Mouse (Mus musculus) forebrain, embryonic 14.5 days (tissue): ENCODE measurements around the gene AL607142.1. TPM values are rescaled to one million over a fixed set of nuclear protein-coding genes. Genes with fewer than 3 reads are reported as not detected.
A peak's percentile ranks its signal among the peaks of the same experiment; 100 is the strongest.

Experiments used
- ATAC-seq: fragments of 200-750 bp; cut with Nextera tagmentation; 2 replicates; pipeline ENCODE4 v1.8.0; 2017; ENCODE audit warnings: mild to moderate bottlenecking, moderate library complexity
- DNase-seq: peaks from one replicate; pipeline ENCODE4 v3.0.0-alpha.2; 2015; ENCODE audit warnings: low spot score
- H3K27ac ChIP-seq: fragments of 300-500 bp; sonication (generic); 2 replicates; pipeline ENCODE4 v1.5.1; 2014; ENCODE audit warnings: low read depth, mild to moderate bottlenecking, control low read depth, low read length, moderate library complexity
- H3K27me3 ChIP-seq: fragments of 300-500 bp; sonication (generic); replicated peaks from 2 replicates; pipeline ENCODE4 v1.6.1; 2014; ENCODE audit warnings: low read length, control low read depth, mixed read lengths; ENCODE audit not compliant: control insufficient read depth, insufficient read depth
- H3K36me3 ChIP-seq: fragments of 300-500 bp; sonication (generic); 2 replicates; pipeline ENCODE4 v1.6.1; 2014; ENCODE audit warnings: low read length, control low read depth; ENCODE audit not compliant: control insufficient read depth, insufficient read depth
- H3K4me1 ChIP-seq: fragments of 300-500 bp; sonication (generic); 2 replicates; pipeline ENCODE4 v1.6.1; 2014; ENCODE audit warnings: antibody characterized with exemption, low read length, control low read depth; ENCODE audit not compliant: control insufficient read depth, insufficient read depth
- H3K4me2 ChIP-seq: fragments of 300-500 bp; sonication (generic); 2 replicates; pipeline ENCODE4 v1.6.1; 2014; ENCODE audit warnings: mild to moderate bottlenecking, control low read depth, low read length
- H3K4me3 ChIP-seq: fragments of 300-500 bp; sonication (generic); 2 replicates; pipeline ENCODE4 v1.5.1; 2014; ENCODE audit warnings: low read depth, low read length, control low read depth
- H3K9ac ChIP-seq: fragments of 300-500 bp; sonication (generic); 2 replicates; pipeline ENCODE4 v1.6.1; 2014; ENCODE audit warnings: mild to moderate bottlenecking, low read length, control low read depth, moderate library complexity
- H3K9me3 ChIP-seq: fragments of 300-500 bp; sonication (generic); replicated peaks from 2 replicates; pipeline ENCODE4 v1.6.1; 2016; ENCODE audit warnings: low read length, control low read depth, mixed read lengths; ENCODE audit not compliant: control insufficient read depth
- WGBS: fragments of 180-500 bp; shearing (Covaris S2); extraction: QIAGEN DNeasy Blood & Tissue Kit; methylation state at CpG from one replicate; pipeline ENCODE4 v1.1.7; 2014; 5-methylcytosine and 5-hydroxymethylcytosine counted together
- polyA plus RNA-seq: library from polyadenylated mRNA; unstranded; fragments of >200 nt; fragmentation: Nextera tagmentation; extraction: Ambion mirVana; gene quantifications from 2 replicates; pipeline ENCODE4 v1.2.1, GENCODE M21; 2014

AL607142.1 gene
- polyA plus RNA-seq, 1 experiment from 2014 or later = not detected

DNA sequence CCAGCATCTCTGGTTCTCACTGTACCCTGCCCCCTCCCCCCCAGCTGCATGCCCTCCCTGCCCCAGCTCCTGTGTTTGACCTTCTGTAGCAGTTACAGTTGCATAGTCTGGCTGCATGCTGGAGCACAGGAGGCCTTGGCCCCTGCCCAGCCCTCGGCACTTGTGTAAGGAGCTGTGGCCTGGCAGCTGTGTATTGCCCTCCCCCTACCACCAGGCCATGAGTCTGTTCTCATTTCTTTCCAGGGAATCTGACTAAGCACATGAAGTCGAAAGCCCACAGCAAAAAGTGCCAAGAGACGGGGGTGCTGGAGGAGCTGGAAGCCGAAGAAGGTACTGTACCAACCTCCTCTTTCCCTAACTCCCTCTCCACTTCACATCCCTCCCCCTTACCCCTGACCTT lies 63.2 kb downstream of the AL607142.1 start:
- DNase-seq (peak; percentile 40), ATAC-seq (no peak)
- 0 out of 2 replicates have a peak, but pooled peaks cover 8% of the 10 kb centered on the region for H3K36me3 ChIP-seq
- no peaks in the 10 kb centered on the region for H3K9me3 ChIP-seq
- no peak overlapping the region for H3K9ac ChIP-seq
- no peaks in the 10 kb centered on the region for H3K27me3 ChIP-seq
- peaks cover 3% of the 10 kb centered on the region; the same call in 1 of the 2 replicates for H3K4me1 ChIP-seq
- H3K4me2 ChIP-seq = no peak overlapping the region
- no peak overlapping the region for H3K4me3 ChIP-seq
- no peak overlapping the region for H3K27ac ChIP-seq
- WGBS = 70% methylated on average over 4 of the region's 4 CpGs

- Histone ChIP-seq H3K4me1 (peaks cover 3% of the 10 kb centered on the region; the same call in 1 of the 2 replicates), H3K36me3 (0 out of 2 replicates have a peak, but pooled peaks cover 11% of the 10 kb centered on the region), H3K9ac (no peak overlapping the region), H3K27ac (no peak overlapping the region), H3K4me2 (no peak overlapping the region), H3K4me3 (no peak overlapping the region), H3K27me3 (no peaks in the 10 kb centered on the region), H3K9me3 (no peaks in the 10 kb centered on the region)
- ATAC-seq = peak; percentile 79
- WGBS = 47% methylated on average over 4 of the region's 4 CpGs
- peak; percentile 86 for DNase-seq
Measured at GRCm38 (mm10) chr4:120129233-120129885, 64.6 kb downstream of the AL607142.1 start.

DNA sequence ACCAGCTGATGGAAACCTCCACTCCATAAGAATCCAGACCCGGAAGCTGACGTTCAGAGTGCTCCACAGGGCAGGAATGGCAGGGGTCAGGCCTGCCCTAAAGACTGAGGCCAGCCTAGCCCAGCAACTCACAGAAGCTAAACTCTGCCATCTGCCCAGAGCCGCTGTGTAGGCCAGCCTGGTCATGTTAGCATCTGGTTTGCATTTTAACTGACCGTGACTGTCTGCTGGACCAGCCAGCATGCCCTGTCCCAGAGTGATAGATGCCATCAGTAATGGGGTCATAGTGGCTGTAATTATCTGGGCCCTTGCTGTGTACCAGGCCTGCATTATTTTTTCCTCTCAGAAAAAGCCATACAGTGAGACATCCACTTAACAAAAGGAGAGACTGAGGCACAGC lies 66.1 kb downstream of the AL607142.1 start:
- DNase-seq = no peak
- ATAC-seq = no peak
- Histone ChIP-seq H3K4me2 (no peak overlapping the region), H3K27me3 (no peaks in the 10 kb centered on the region), H3K4me3 (no peak overlapping the region), H3K9ac (no peak overlapping the region), H3K4me1 (peaks cover 3% of the 10 kb centered on the region; the same call in 1 of the 2 replicates), H3K27ac (no peak overlapping the region), H3K9me3 (no peaks in the 10 kb centered on the region), H3K36me3 (0 out of 2 replicates have a peak, but pooled peaks cover 11% of the 10 kb centered on the region)
- 88% methylated on average over 4 of the region's 4 CpGs for WGBS

GRCm38 (mm10) chr4:120131441-120132220 lies 66.8 kb downstream of the AL607142.1 start:
- H3K36me3 ChIP-seq = 0 out of 2 replicates have a peak, but pooled peaks cover 11% of the 10 kb centered on the region
- H3K9me3 ChIP-seq = no peaks in the 10 kb centered on the region
- DNase-seq (peak; percentile 68), ATAC-seq (peak; percentile 24; the same call in 1 of the 2 replicates)
- H3K9ac ChIP-seq = no peak overlapping the region
- no peak overlapping the region for H3K4me2 ChIP-seq
- 61% methylated on average over 24 of the region's 24 CpGs for WGBS
- H3K4me1 ChIP-seq = peaks cover 3% of the 10 kb centered on the region; the same call in 1 of the 2 replicates
- H3K27ac ChIP-seq = no peak overlapping the region
- H3K4me3 ChIP-seq = no peak overlapping the region
- H3K27me3 ChIP-seq = no peaks in the 10 kb centered on the region

- H3K27ac ChIP-seq = no peak overlapping the region
- H3K9ac ChIP-seq = no peak overlapping the region
- no peaks in the 10 kb centered on the region for H3K9me3 ChIP-seq
- WGBS = 77% methylated on average over 6 of the region's 6 CpGs
- peaks cover 3% of the 10 kb centered on the region; the same call in 1 of the 2 replicates for H3K4me1 ChIP-seq
- H3K4me3 ChIP-seq = no peak overlapping the region
- no peaks in the 10 kb centered on the region for H3K27me3 ChIP-seq
- no peak for DNase-seq
- ATAC-seq = no peak
- H3K4me2 ChIP-seq = no peak overlapping the region
- H3K36me3 ChIP-seq = 0 out of 2 replicates have a peak, but pooled peaks cover 11% of the 10 kb centered on the region
Measured at GRCm38 (mm10) chr4:120134223-120134622, 69.4 kb downstream of the AL607142.1 start.

DNA sequence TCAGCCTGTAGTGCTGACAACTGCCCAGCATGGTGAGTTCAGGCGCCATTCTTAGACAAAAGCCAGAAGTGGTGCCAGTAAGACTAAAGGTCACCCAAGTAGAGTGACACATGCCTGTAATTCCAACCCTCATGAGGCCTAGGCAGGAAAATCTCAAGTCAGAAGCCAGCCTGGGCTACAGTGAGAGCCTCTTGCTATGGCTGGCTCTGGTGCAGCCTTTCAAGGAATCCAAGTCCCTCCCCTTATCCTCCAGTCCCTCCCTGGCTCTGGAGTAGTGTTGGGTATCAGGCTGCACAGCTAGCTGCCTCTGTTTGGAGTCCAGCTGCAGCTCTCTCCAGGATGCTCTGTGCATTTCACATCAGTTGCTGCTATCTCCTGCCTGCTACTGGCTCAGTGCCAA lies 77.0 kb downstream of the AL607142.1 start:
- Histone ChIP-seq H3K9ac (no peak overlapping the region), H3K4me3 (no peak overlapping the region), H3K4me1 (peaks cover 3% of the 10 kb centered on the region; the same call in 1 of the 2 replicates), H3K27me3 (no peaks in the 10 kb centered on the region), H3K36me3 (no peaks in the 10 kb centered on the region), H3K4me2 (no peak overlapping the region), H3K9me3 (no peaks in the 10 kb centered on the region), H3K27ac (no peak overlapping the region)
- 75% methylated on average over 1 of the region's 1 CpGs for WGBS
- ATAC-seq (no peak), DNase-seq (no peak)

DNA sequence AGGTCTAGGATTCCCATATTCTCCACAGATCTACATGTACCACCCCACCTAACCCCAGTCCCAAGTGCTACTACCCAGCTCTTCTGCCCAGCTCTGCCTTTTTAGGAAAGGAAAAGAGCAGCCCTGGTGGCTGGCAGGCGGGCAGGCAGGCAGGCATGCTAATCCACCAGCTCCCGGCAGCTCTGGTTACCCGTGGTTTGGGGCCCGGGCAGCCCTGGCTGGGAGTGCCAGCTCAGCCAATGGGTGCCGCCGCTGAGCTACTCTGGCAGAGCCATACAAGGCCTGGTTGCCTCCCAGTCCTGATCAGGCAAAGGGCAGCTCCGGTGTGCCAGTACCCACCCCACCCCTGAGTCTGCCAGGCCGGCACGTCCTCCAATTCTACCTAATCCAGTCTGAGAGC lies 78.1 kb downstream of the AL607142.1 start:
- peaks cover 3% of the 10 kb centered on the region; the same call in 1 of the 2 replicates for H3K4me1 ChIP-seq
- no peaks in the 10 kb centered on the region for H3K27me3 ChIP-seq
- ATAC-seq (peak; percentile 60; the same call in 1 of the 2 replicates), DNase-seq (no peak)
- no peak overlapping the region for H3K4me3 ChIP-seq
- H3K9me3 ChIP-seq = no peaks in the 10 kb centered on the region
- H3K9ac ChIP-seq = no peak overlapping the region
- no peak overlapping the region for H3K27ac ChIP-seq
- 68% methylated on average over 9 of the region's 9 CpGs for WGBS
- H3K36me3 ChIP-seq = no peaks in the 10 kb centered on the region
- no peak overlapping the region for H3K4me2 ChIP-seq
